Comparison of ENCODE assay signal across 18 mouse cellular contexts in the genomic region with DNA sequence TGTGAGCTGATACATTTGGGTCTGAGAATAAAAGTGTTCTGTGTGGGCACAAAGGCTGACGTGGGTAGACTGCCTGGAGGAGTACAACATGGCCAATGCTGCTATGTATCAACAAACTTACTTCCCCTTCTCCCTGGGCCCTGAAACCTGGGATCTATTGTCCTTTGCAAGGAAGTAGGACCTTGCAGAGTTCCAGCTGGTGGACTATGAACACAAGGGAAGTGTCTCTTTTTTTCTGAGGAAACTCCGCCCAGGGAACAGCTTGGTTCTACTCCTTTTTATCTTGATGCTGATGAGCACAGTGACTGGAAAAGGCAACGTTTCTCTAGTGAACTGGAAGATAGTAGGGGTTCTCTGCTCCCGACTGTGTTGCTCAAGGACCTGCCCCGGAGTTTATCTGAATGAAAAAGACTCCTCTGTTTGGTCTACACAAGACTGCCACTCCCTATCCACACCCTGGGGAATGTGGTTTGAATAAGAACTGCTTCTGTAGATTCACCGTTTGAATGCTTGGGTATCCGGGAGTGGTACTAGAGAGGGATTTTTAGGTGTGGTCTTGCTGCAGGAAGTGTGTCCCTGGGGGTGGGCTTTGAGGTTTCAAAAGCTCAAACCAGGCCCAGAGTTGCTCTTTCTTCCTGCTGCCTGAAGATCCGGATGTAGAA. TPM values are rescaled to one million over a fixed set of nuclear protein-coding genes. Genes with fewer than 3 reads are reported as not detected.
DNase-seq lines count a peak whose midpoint lies in the region; ATAC-seq and TF ChIP-seq lines count a peak whose summit lies in the region.
"Had no signal": no experiment of that assay in that cellular context is flagged by ENCODE, and none has a peak within 500 bp of the region (broad histone marks: within the 10 kb centered on the region; RNA-seq: fewer than 3 reads in every experiment).

No protein-coding gene starts in this region.

- no peaks in the 10 kb centered on the region for H3K27me3 ChIP-seq in heart, embryonic 11.5 days (ENCODE audit: control insufficient read depth, insufficient read depth, low read length)
- no peaks in the 10 kb centered on the region for H3K27me3 ChIP-seq in E14TG2a.4 (ENCODE audit: insufficient read depth, low read length)
- H3K27me3 ChIP-seq in liver, embryonic 15.5 days = no peaks in the 10 kb centered on the region
- H3K27me3 ChIP-seq in embryonic facial prominence, embryonic 10.5 days (replicated peaks; ENCODE audit: low read depth, poor library complexity, severe bottlenecking) = no peaks in the 10 kb centered on the region
- H3K27me3 ChIP-seq: hindbrain, embryonic 12.5 days; limb, embryonic 12.5 days; midbrain, embryonic 15.5 days had no signal

- DNase-seq in heart, postnatal 25 days (ENCODE audit: low spot score) = no peak
- peak; percentile 31 for DNase-seq in c-Kit-positive CD71-positive TER-119-negative erythroid progenitor cells, embryonic 14.5 days (ENCODE audit: low read depth)
- no peak for DNase-seq in kidney, postnatal 25 days
- no peak for DNase-seq in embryonic facial prominence, embryonic 10.5 days (ENCODE audit: low spot score)
- DNase-seq in adrenal gland, adult 18-20 months (ENCODE audit: low spot score in 2 of 2) = no peak
- DNase-seq: cerebellum, adult 9-11 months; gastrocnemius, postnatal 36 days; kidney, adult 2 months; lung, postnatal 36 days; right cerebral cortex, postnatal 25 days had no signal

- H3K4me2 ChIP-seq in heart, embryonic 11.5 days = 0 out of 2 replicates have a peak overlapping the region, but pooled peaks have one; percentile 1
- H3K4me2 ChIP-seq in liver, embryonic 15.5 days = no peak overlapping the region
- H3K4me2 ChIP-seq: hindbrain, embryonic 12.5 days; limb, embryonic 12.5 days; midbrain, embryonic 15.5 days had no signal

- no peak overlapping the region for H3K9ac ChIP-seq in heart, embryonic 11.5 days (ENCODE audit: low read depth, low read length)
- no peak overlapping the region for H3K9ac ChIP-seq in liver, embryonic 15.5 days
- H3K9ac ChIP-seq: hindbrain, embryonic 12.5 days; limb, embryonic 12.5 days; midbrain, embryonic 15.5 days had no signal

- no peaks in the 10 kb centered on the region for H3K9me3 ChIP-seq in heart, embryonic 11.5 days (replicated peaks; ENCODE audit: control insufficient read depth, low read length)
- peaks cover 14% of the 10 kb centered on the region for H3K9me3 ChIP-seq in E14TG2a.4 (ENCODE audit: low read length)
- no peaks in the 10 kb centered on the region for H3K9me3 ChIP-seq in liver, embryonic 15.5 days (replicated peaks)
- H3K9me3 ChIP-seq in embryonic facial prominence, embryonic 10.5 days = no peaks in the 10 kb centered on the region
- H3K9me3 ChIP-seq: hindbrain, embryonic 12.5 days; limb, embryonic 12.5 days; midbrain, embryonic 15.5 days had no signal

- H3K4me3 ChIP-seq in heart, embryonic 11.5 days (ENCODE audit: low read depth, low read length) = no peak overlapping the region
- peak overlapping the region; percentile 60 for H3K4me3 ChIP-seq in E14TG2a.4 (replicated peaks; ENCODE audit: low read length)
- H3K4me3 ChIP-seq in liver, embryonic 15.5 days (replicated peaks) = no peak overlapping the region
- no peak overlapping the region for H3K4me3 ChIP-seq in embryonic facial prominence, embryonic 10.5 days
- H3K4me3 ChIP-seq: hindbrain, embryonic 12.5 days; left cerebral cortex, adult 2 months; limb, embryonic 12.5 days; midbrain, embryonic 15.5 days had no signal

- H3K4me1 ChIP-seq in heart, embryonic 11.5 days (ENCODE audit: control insufficient read depth, insufficient read depth, low read length) = peaks cover 26% of the 10 kb centered on the region
- H3K4me1 ChIP-seq in E14TG2a.4 (replicated peaks; ENCODE audit: low read depth, low read length) = peaks cover 66% of the 10 kb centered on the region
- peaks cover 3% of the 10 kb centered on the region for H3K4me1 ChIP-seq in liver, embryonic 15.5 days (replicated peaks)
- peaks cover 19% of the 10 kb centered on the region for H3K4me1 ChIP-seq in embryonic facial prominence, embryonic 10.5 days
- H3K4me1 ChIP-seq: midbrain, embryonic 15.5 days had no signal

- no peak for ATAC-seq in heart, embryonic 11.5 days (replicated peaks; ENCODE audit: insufficient number of reproducible peaks, low FRiP score, low TSS enrichment)
- ATAC-seq in liver, embryonic 15.5 days (ENCODE audit: insufficient read depth) = peak; percentile 73
- ATAC-seq: midbrain, embryonic 15.5 days had no signal

- 60% methylated on average over 8 of the region's 8 CpGs for WGBS in heart, embryonic 11.5 days (ENCODE audit: insufficient replicate concordance)
- 26% methylated on average over 8 of the region's 8 CpGs for WGBS in liver, embryonic 15.5 days (ENCODE audit: insufficient replicate concordance)
- 65% methylated on average over 8 of the region's 8 CpGs for WGBS in embryonic facial prominence, embryonic 10.5 days

- no peak overlapping the region for H3K27ac ChIP-seq in heart, embryonic 11.5 days (ENCODE audit: low read depth, low read length)
- no peak overlapping the region for H3K27ac ChIP-seq in liver, embryonic 15.5 days (replicated peaks)
- H3K27ac ChIP-seq in embryonic facial prominence, embryonic 10.5 days (replicated peaks) = no peak overlapping the region
- H3K27ac ChIP-seq: hindbrain, embryonic 12.5 days; left cerebral cortex, adult 2 months; limb, embryonic 12.5 days; midbrain, embryonic 15.5 days had no signal

- TF ChIP-seq CTCF in E14TG2a.4 (conservative IDR thresholded peaks at IDR 0.05; ENCODE audit: low read length) = no peak

- intact Hi-C loops in heart, postnatal 25 days (cut with DNase I) = no loop called here

- H3K36me3 ChIP-seq in heart, embryonic 11.5 days (ENCODE audit: control insufficient read depth, insufficient read depth, low read length) = no peaks in the 10 kb centered on the region; the same call in 1 of the 2 replicates
- H3K36me3 ChIP-seq in E14TG2a.4 (ENCODE audit: insufficient read depth, low read length) = peaks cover 42% of the 10 kb centered on the region
- no peaks in the 10 kb centered on the region for H3K36me3 ChIP-seq in liver, embryonic 15.5 days (replicated peaks)
- no peaks in the 10 kb centered on the region for H3K36me3 ChIP-seq in embryonic facial prominence, embryonic 10.5 days (replicated peaks)
- H3K36me3 ChIP-seq: hindbrain, embryonic 12.5 days; limb, embryonic 12.5 days; midbrain, embryonic 15.5 days had no signal

RNA-seq across cellular contexts. Expression of gene Dusp27, which starts 2.7 kb away (rescaled TPM):
- polyA plus RNA-seq in heart, embryonic 11.5 days (2014; fragmentation: Nextera tagmentation; extraction: Ambion mirVana) = 32.2 and 45.4 TPM in 2 replicates
- 10 to 100 TPM; 42.5 to 48.0 TPM for total RNA-seq in heart, postnatal 25 days (2021)
- 0.26 and 0.53 TPM in 2 replicates for polyA plus RNA-seq in liver, embryonic 15.5 days (2015; fragmentation: Nextera tagmentation; extraction: Ambion mirVana)
- 1.8 and 2.5 TPM in 2 replicates for polyA plus RNA-seq in embryonic facial prominence, embryonic 10.5 days (2016; fragmentation: Nextera tagmentation; extraction: Ambion mirVana)
- total RNA-seq in adrenal gland, adult 18-20 months (2021) = not detected
- total RNA-seq: MEL had no signal

RNA-seq across cellular contexts. Expression of gene Gpa33, which starts 5.0 kb away (rescaled TPM):
- 0.15 TPM in 1 of 2 replicates, not detected in the other for polyA plus RNA-seq in heart, embryonic 11.5 days (2014; fragmentation: Nextera tagmentation; extraction: Ambion mirVana)
- total RNA-seq in heart, postnatal 25 days (2021) = not detected
- polyA plus RNA-seq in liver, embryonic 15.5 days (2015; fragmentation: Nextera tagmentation; extraction: Ambion mirVana) = 0.07 and 0.09 TPM in 2 replicates
- 0.11 and 0.15 TPM in 2 replicates for polyA plus RNA-seq in embryonic facial prominence, embryonic 10.5 days (2016; fragmentation: Nextera tagmentation; extraction: Ambion mirVana)
- total RNA-seq in adrenal gland, adult 18-20 months (2021) = under 1 TPM in 1 of 2 experiments, not detected in 1; 0.17 TPM
- total RNA-seq: gastrocnemius, postnatal 36 days; left cerebral cortex, adult 2 months; MEL had no signal
- polyA plus RNA-seq: midbrain, embryonic 15.5 days had no signal
